Mouse (Mus musculus) MEL (cell line): Measurements from ENCODE around the gene Pradc1. TPM values are rescaled to one million over a fixed set of nuclear protein-coding genes. Genes with fewer than 3 reads are reported as not detected.
A peak's percentile ranks its signal among the peaks of the same experiment; 100 is the strongest.

Source experiments
- DNase-seq: peaks from one replicate; pipeline ENCODE4 v3.0.0; 2011; ENCODE audit warnings: low read depth, low spot score
- H3K27ac ChIP-seq: 2 replicates; pipeline ENCODE4 v1.5.1; 2012; ENCODE audit warnings: low read depth, mild to moderate bottlenecking, control low read depth, low read length, moderate library complexity; ENCODE audit not compliant: control insufficient read depth
- H3K27me3 ChIP-seq, 2 experiments: fragments of 150-350 bp in 1 of 2; sonication (generic) in 1 of 2; 2 replicates each; pipeline ENCODE4 v1.6.1; 2012; ENCODE audit warnings: low read length in 2 of 2, mild to moderate bottlenecking in 2 of 2, improper control_type of control experiment in 1 of 2, moderate library complexity in 1 of 2; ENCODE audit not compliant: insufficient read depth in 2 of 2, control insufficient read depth in 1 of 2
- H3K36me3 ChIP-seq, 2 experiments: 2 replicates each; pipeline ENCODE4 v1.6.1; 2012 to 2014; ENCODE audit warnings: low read length in 2 of 2, improper control_type of control experiment in 1 of 2, inconsistent platforms in 1 of 2, mild to moderate bottlenecking in 1 of 2; ENCODE audit not compliant: insufficient read depth in 2 of 2, control insufficient read depth in 1 of 2
- H3K4me1 ChIP-seq, 2 experiments: fragments of 150-350 bp in 1 of 2; sonication (generic) in 1 of 2; 2 replicates each; pipeline ENCODE4 v1.6.1; 2012; ENCODE audit warnings: low read length in 2 of 2, improper control_type of control experiment in 1 of 2, mild to moderate bottlenecking in 1 of 2; ENCODE audit not compliant: insufficient read depth in 2 of 2, control insufficient read depth in 1 of 2
- H3K4me3 ChIP-seq, 2 experiments: fragments of 150-350 bp in 1 of 2; sonication (generic) in 1 of 2; 2 replicates each; pipeline ENCODE4 v1.5.1; 2012; ENCODE audit warnings: low read depth in 2 of 2, low read length in 2 of 2, mild to moderate bottlenecking in 2 of 2, moderate library complexity in 2 of 2, control low read depth in 1 of 2, improper control_type of control experiment in 1 of 2; ENCODE audit not compliant: control insufficient read depth in 1 of 2, insufficient read depth in 1 of 2
- H3K79me2 ChIP-seq: 2 replicates; pipeline ENCODE4 v1.6.1; 2012; ENCODE audit warnings: mild to moderate bottlenecking, low read length, moderate library complexity; ENCODE audit not compliant: control insufficient read depth, poor library complexity, insufficient read depth
- H3K9ac ChIP-seq: 2 replicates; pipeline ENCODE4 v1.6.1; 2012; ENCODE audit warnings: low read depth, mild to moderate bottlenecking, control low read depth, low read length, moderate library complexity; ENCODE audit not compliant: control insufficient read depth, poor library complexity, severe bottlenecking
- H3K9me3 ChIP-seq: fragments of 150-350 bp; sonication (generic); replicated peaks from 2 replicates; pipeline ENCODE4 v1.6.1; 2012; ENCODE audit warnings: mild to moderate bottlenecking, low read length, improper control_type of control experiment, moderate library complexity; ENCODE audit not compliant: insufficient read depth
- CHD1 ChIP-seq: IDR thresholded peaks from 2 replicates; pipeline ENCODE4 v1.6.1; 2012; ENCODE audit warnings: low read depth, mild to moderate bottlenecking, inconsistent platforms, low read length, improper control_type of control experiment
- CHD2 ChIP-seq: IDR thresholded peaks from 2 replicates; pipeline ENCODE4 v1.6.1; 2011; ENCODE audit warnings: low read length, improper control_type of control experiment
- ETS1 ChIP-seq: IDR thresholded peaks from 2 replicates; pipeline ENCODE4 v1.6.1; 2012; ENCODE audit warnings: low read depth, mild to moderate bottlenecking, inconsistent platforms, low read length, improper control_type of control experiment, moderate library complexity
- HCFC1 ChIP-seq: IDR thresholded peaks from 2 replicates; pipeline ENCODE4 v1.6.1; 2012; ENCODE audit warnings: low read depth, mild to moderate bottlenecking, inconsistent platforms, low read length, improper control_type of control experiment, moderate library complexity
- JUND ChIP-seq: IDR thresholded peaks from 2 replicates; pipeline ENCODE4 v1.6.1; 2011; ENCODE audit warnings: low read depth, mild to moderate bottlenecking, improper control_type of control experiment, low read length
- KAT2A ChIP-seq: conservative IDR thresholded peaks from 2 replicates; pipeline ENCODE4 v1.6.1; 2012; ENCODE audit warnings: low read depth, low read length, improper control_type of control experiment, inconsistent platforms
- MAX ChIP-seq: IDR thresholded peaks from 2 replicates; pipeline ENCODE4 v1.6.1; 2011; ENCODE audit warnings: low read length, improper control_type of control experiment
- MXI1 ChIP-seq: IDR thresholded peaks from 2 replicates; pipeline ENCODE4 v1.6.1; 2011; ENCODE audit warnings: mild to moderate bottlenecking, low read depth, low read length, improper control_type of control experiment
- MYC ChIP-seq: IDR thresholded peaks from 2 replicates; pipeline ENCODE4 v1.6.1; 2011; ENCODE audit warnings: low read depth, mild to moderate bottlenecking, low read length, improper control_type of control experiment, moderate library complexity
- NELFE ChIP-seq: IDR thresholded peaks from 2 replicates; pipeline ENCODE4 v1.6.1; 2011; ENCODE audit warnings: low read depth, low read length, improper control_type of control experiment
- NRF1 ChIP-seq: IDR thresholded peaks from 2 replicates; pipeline ENCODE4 v1.6.1; 2014; ENCODE audit warnings: low read depth, mild to moderate bottlenecking, inconsistent platforms, low read length, improper control_type of control experiment, moderate library complexity; ENCODE audit not compliant: poor library complexity, insufficient read depth, severe bottlenecking
- RCOR1 ChIP-seq: IDR thresholded peaks from 2 replicates; pipeline ENCODE4 v1.6.1; 2012; ENCODE audit warnings: low read depth, mild to moderate bottlenecking, inconsistent platforms, low read length, improper control_type of control experiment
- SIN3A ChIP-seq: IDR thresholded peaks from 2 replicates; pipeline ENCODE4 v1.6.1; 2012; ENCODE audit warnings: low read length, improper control_type of control experiment, inconsistent platforms
- SMC3 ChIP-seq: IDR thresholded peaks from 2 replicates; pipeline ENCODE4 v1.6.1; 2011; ENCODE audit warnings: low read depth, low read length, improper control_type of control experiment
- TAL1 ChIP-seq: IDR thresholded peaks from 2 replicates; pipeline ENCODE4 v1.6.1; 2012; ENCODE audit warnings: mild to moderate bottlenecking, inconsistent platforms, low read length, moderate library complexity, mixed read lengths
- TCF12 ChIP-seq: IDR thresholded peaks from 2 replicates; pipeline ENCODE4 v1.6.1; 2014; ENCODE audit warnings: low read depth, mild to moderate bottlenecking, inconsistent platforms, low read length, improper control_type of control experiment, moderate library complexity
- UBTF ChIP-seq: IDR thresholded peaks from 2 replicates; pipeline ENCODE4 v1.6.1; 2012; ENCODE audit warnings: low read depth, mild to moderate bottlenecking, inconsistent platforms, low read length, improper control_type of control experiment, moderate library complexity, borderline replicate concordance; ENCODE audit not compliant: insufficient read depth
- USF1 ChIP-seq: IDR thresholded peaks from 2 replicates; pipeline ENCODE4 v1.6.1; 2014; ENCODE audit warnings: low read depth, mild to moderate bottlenecking, inconsistent platforms, low read length, improper control_type of control experiment, moderate library complexity
- USF2 ChIP-seq, 2 experiments: IDR thresholded peaks; 2 replicates each; pipeline ENCODE4 v1.6.1; 2011 to 2012; ENCODE audit warnings: improper control_type of control experiment in 2 of 2, low read length in 2 of 2, borderline replicate concordance in 1 of 2, inconsistent platforms in 1 of 2, low read depth in 1 of 2, mild to moderate bottlenecking in 1 of 2; ENCODE audit not compliant: insufficient read depth in 1 of 2
- ZC3H11A ChIP-seq: IDR thresholded peaks from 2 replicates; pipeline ENCODE4 v1.6.1; 2012; ENCODE audit warnings: low read depth, mild to moderate bottlenecking, inconsistent platforms, low read length, improper control_type of control experiment
- ZKSCAN1 ChIP-seq: IDR thresholded peaks from 2 replicates; pipeline ENCODE4 v1.6.1; 2012; ENCODE audit warnings: low read depth, mild to moderate bottlenecking, inconsistent platforms, low read length, improper control_type of control experiment, moderate library complexity
- ZMIZ1 ChIP-seq: IDR thresholded peaks from 2 replicates; pipeline ENCODE4 v1.6.1; 2012; ENCODE audit warnings: low read depth, mild to moderate bottlenecking, inconsistent platforms, low read length, improper control_type of control experiment, moderate library complexity
- ZNF384 ChIP-seq: IDR thresholded peaks from 2 replicates; pipeline ENCODE4 v1.6.1; 2012; ENCODE audit warnings: low read depth, mild to moderate bottlenecking, inconsistent platforms, low read length, improper control_type of control experiment
- polyA plus RNA-seq, 2 experiments: library from polyadenylated mRNA; stranded (reverse) in 1 of 2; unstranded in 1 of 2; fragments of >175 nt in 1 of 2; fragments of >200 nt in 1 of 2; gene quantifications; 2 replicates each; pipeline versions ENCODE4 v1.2.1 to v1.2.4; 2012; ENCODE audit warnings: low replicate concordance in 2 of 2, low read depth in 1 of 2; ENCODE audit not compliant: insufficient read length in 2 of 2, insufficient read depth in 1 of 2, missing spikeins in 1 of 2
- total RNA-seq: library from RNA; depleted of rRNA; stranded (reverse); fragments of 300-350 nt; gene quantifications from 2 replicates; pipeline ENCODE4 v1.2.3, GENCODE M21; 2012

Pradc1 gene
- total and polyA plus RNA-seq, 3 experiments, result 33.6 to 47.9 TPM; not detected in 1

- Histone ChIP-seq H3K9me3 (no peaks in the 10 kb centered on the region), H3K79me2 (peaks cover 37% of the 10 kb centered on the region), H3K9ac (peak overlapping the region; percentile 59), H3K36me3 (peaks cover 0 to 21% of the 10 kb centered on the region in 2 experiments; a peak in 2 of 4 replicates), H3K27ac (no peak overlapping the region), H3K4me1 (peaks cover 4 to 17% of the 10 kb centered on the region in 2 experiments), H3K4me3 (peak overlapping the region; percentile 89 to 94), H3K27me3 (peaks cover 6 to 17% of the 10 kb centered on the region in 2 experiments)
- TF ChIP-seq JUND, result no peak
- TF ChIP-seq ZMIZ1, result no peak
- TF ChIP-seq KAT2A, result no peak
- TF ChIP-seq ETS1, result no peak
- no peak for TF ChIP-seq UBTF
- no peak for TF ChIP-seq NELFE
- TF ChIP-seq ZKSCAN1, result no peak
- TF ChIP-seq TAL1, result no peak
- TF ChIP-seq MYC, result no peak
- TF ChIP-seq TCF12, result no peak
- no peak for TF ChIP-seq RCOR1
- TF ChIP-seq CHD1, result no peak
- no peak for TF ChIP-seq MAX
- TF ChIP-seq ZC3H11A, result no peak
- no peak for DNase-seq
These were observed 20.4 kb downstream of the Pradc1 start for GRCm38 (mm10) chr6:85431274-85431841.

- Histone ChIP-seq H3K27ac (no peak within 1 kb of the TSS), H3K4me3 (no peak within 1 kb of the TSS), H3K36me3 (no peaks in the 10 kb centered on the region), H3K4me1 (no peaks in the 10 kb centered on the region), H3K27me3 (peaks cover 6 to 21% of the 10 kb centered on the region in 2 experiments), H3K9ac (no peak within 1 kb of the TSS), H3K79me2 (no peaks in the 10 kb centered on the region), H3K9me3 (no peaks in the 10 kb centered on the region)
- DNase-seq, result no peak
- TF ChIP-seq ETS1, result no peak
- TF ChIP-seq HCFC1, result no peak
- TF ChIP-seq ZMIZ1, result no peak
- TF ChIP-seq SMC3, result no peak
- no peak for TF ChIP-seq CHD2
- TF ChIP-seq NRF1, result no peak
- TF ChIP-seq MXI1, result no peak
- no peak for TF ChIP-seq ZNF384
- TF ChIP-seq USF1, result no peak
- no peak for TF ChIP-seq ZKSCAN1
- no peak for TF ChIP-seq KAT2A
- no peak for TF ChIP-seq SIN3A
- no peak for TF ChIP-seq MYC
- no peak for TF ChIP-seq USF2 (IDR thresholded peaks at IDR 0.05; ENCODE audit: borderline replicate concordance in 1 of 2, insufficient read depth in 1 of 2, low read depth in 1 of 2, low read length in 2 of 2)
These were observed 27.9 kb downstream of the Pradc1 start, which contains the start of gene Noto for GRCm38 (mm10) chr6:85423836-85424379. Gene Noto, plus strand, starts transcription at chr6:85423886.
